Mouse (Mus musculus): ENCODE measurements at regions not wholly inside any gene's neighbourhood (a gene's known extent, or its start where the extent isn't known, plus 50 kb on each side); places are given as distances from the start of the nearest gene placed in this dataset.

GRCm38 (mm10) chr1:36017656-36018055 lies 50.5 kb upstream of the Hs6st1 start:
- Histone ChIP-seq H3K9me3 (ENCODE audit: control insufficient read depth, low read length) (no peaks in the 10 kb centered on the region), H3K4me3 (ENCODE audit: low read depth, low read length) (no peak overlapping the region), H3K27ac (replicated peaks) (no peak overlapping the region), H3K9ac (ENCODE audit: low read length) (no peak overlapping the region), H3K27me3 (ENCODE audit: control insufficient read depth, insufficient read depth, low read length) (no peaks in the 10 kb centered on the region), H3K4me2 (replicated peaks; ENCODE audit: low read depth) (no peak overlapping the region), H3K36me3 (ENCODE audit: control insufficient read depth, insufficient read depth, low read length) (no peaks in the 10 kb centered on the region), H3K4me1 (replicated peaks; ENCODE audit: control insufficient read depth, insufficient read depth) (no peaks in the 10 kb centered on the region)
- TF ChIP-seq EP300 (optimal IDR thresholded peaks at IDR 0.05), result no peak
- TF ChIP-seq CTCF (IDR thresholded peaks at IDR 0.05; ENCODE audit: low read depth), result no peak
- ATAC-seq (ENCODE audit: low FRiP score, low TSS enrichment), result no peak
- no peak for DNase-seq (ENCODE audit: low spot score)
- 60% methylated on average over 3 of the region's 3 CpGs for WGBS

Data from stomach, postnatal 0 days (tissue).